Mouse (Mus musculus): Measurements from ENCODE around the gene Rhbdf1.
A peak's percentile ranks its signal among the peaks of the same experiment; 100 is the strongest.

Rhbdf1 gene

DNA sequence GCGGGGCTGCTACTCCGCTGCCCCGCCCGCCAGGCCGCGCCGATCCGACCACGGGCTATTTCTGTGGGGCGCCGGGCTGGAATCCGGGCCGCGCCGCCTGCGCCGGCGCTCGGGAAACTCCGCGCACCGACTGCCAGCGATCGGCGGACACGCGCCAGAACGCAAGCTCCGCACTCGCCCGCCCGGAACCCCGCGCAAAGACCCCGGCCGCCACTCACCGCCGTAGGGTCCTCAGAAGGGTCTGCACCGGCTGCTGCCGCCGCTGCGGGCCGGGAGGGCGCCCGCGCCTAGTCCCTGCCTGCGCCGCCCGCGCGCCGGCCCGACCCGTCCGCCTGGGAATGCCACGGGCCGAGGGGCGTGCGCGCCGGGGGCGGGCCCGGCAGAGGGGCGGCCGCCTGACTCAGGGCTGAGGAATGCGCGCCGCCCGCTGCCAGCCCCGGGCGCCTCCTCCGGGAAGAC lies at the start of gene Rhbdf1:
TSS of gene Rhbdf1 (minus strand) at position 350 of the 459 bp plus-strand sequence.
- peak in 1 of 2 experiments; percentile 34 for DNase-seq (ENCODE audit: low spot score in 2 of 2)

DNA sequence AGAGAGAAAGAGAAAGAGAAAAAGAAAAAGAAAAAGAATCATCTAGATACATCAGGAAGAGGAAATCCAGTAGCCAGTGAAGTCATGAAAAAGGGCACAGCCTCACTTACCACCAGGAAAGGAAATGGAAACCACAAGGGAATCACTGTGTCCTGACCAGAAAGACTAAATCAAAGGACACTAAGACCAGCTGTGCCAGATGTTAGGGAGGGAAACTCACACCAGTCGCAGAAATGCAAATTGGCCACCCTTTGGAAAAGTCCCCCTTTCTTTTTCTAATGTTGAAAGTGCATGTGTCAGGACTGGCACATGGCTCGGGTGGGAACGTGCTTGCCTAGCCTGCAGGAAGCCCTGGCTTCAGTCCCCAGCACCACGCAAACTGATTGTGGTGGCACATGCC lies 49.1 kb upstream of the Rhbdf1 start:
- no peak for DNase-seq (ENCODE audit: low spot score in 2 of 2)

DNA sequence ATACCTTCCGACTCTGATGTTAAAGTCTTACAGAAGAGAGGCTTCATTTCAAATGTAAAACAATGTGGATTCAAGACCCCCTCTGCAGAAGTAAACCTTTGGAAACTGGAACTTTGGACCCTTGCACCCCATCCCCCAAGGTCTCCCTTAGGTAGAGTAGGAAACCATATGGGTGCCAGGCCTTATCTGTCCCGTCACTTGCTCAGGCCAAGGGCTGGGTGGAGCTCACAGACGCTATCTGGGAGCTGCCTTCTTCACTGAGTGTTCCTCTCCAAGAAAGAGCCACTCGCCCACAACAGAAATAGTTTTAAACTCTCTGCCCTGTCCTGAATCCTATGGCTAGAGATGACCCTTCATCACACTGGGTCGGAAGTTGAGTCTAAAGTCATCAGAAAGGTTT lies 46.9 kb upstream of the Rhbdf1 start:
- DNase-seq (ENCODE audit: low spot score in 2 of 2): peak in 1 of 2 experiments; percentile 81

DNA sequence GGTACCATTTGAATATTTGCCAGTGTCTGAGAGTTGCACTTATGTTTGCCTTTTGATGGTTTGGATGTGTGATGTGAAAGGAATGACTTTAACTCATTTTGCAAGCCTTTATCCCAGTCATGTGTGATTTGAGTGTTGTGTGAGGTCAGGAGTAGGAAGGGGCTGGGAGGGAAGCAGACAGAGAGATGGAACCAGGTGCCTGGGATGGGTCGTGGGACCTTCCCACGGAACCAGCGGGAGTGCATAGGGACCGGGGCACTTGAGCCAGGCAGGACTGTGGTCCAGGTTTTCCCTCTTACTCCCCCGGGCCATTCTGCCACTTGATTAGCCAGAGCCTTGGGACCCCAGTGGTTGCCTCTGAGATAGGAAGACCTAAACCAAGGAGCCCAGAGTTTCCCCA lies 45.9 kb upstream of the Rhbdf1 start:
- peak in 1 of 2 experiments; percentile 49 for DNase-seq (ENCODE audit: low spot score in 2 of 2)

- peak; percentile 96 to 97 for DNase-seq (ENCODE audit: low spot score in 2 of 2)
These were observed 45.2 kb upstream of the Rhbdf1 start, which contains the start of gene Nprl3 for GRCm38 (mm10) chr11:32267188-32267884. TSS of gene Nprl3 (minus strand) at chr11:32267707.

GRCm38 (mm10) chr11:32266776-32267175 lies 44.7 kb upstream of the Rhbdf1 start:
- no peak for DNase-seq (ENCODE audit: low spot score in 2 of 2)

DNA sequence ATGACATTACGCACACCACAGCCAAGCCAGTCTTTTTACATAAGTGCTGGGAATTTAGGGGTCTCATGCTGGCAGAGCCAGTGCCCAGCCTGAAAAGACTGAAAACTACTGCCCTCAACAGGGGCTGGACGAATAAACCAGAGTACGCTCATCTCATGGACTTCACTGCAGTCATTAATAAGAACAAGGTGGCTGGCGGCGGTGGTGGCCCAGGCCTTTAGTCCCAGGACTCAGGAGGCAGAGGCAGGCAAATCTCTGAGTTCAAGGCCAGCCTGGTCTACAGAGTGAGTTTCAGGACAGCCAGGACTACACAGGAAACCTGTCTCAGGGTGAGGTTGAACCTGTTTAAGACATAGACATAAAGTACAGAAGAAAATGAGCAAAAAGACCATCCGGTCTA lies 44.1 kb upstream of the Rhbdf1 start:
- peak in 1 of 2 experiments; percentile 46 for DNase-seq (ENCODE audit: low spot score in 2 of 2)

- DNase-seq (ENCODE audit: low spot score in 2 of 2): peak in 1 of 2 experiments; percentile 58
These were observed 43.1 kb upstream of the Rhbdf1 start for GRCm38 (mm10) chr11:32265117-32265738.

DNA sequence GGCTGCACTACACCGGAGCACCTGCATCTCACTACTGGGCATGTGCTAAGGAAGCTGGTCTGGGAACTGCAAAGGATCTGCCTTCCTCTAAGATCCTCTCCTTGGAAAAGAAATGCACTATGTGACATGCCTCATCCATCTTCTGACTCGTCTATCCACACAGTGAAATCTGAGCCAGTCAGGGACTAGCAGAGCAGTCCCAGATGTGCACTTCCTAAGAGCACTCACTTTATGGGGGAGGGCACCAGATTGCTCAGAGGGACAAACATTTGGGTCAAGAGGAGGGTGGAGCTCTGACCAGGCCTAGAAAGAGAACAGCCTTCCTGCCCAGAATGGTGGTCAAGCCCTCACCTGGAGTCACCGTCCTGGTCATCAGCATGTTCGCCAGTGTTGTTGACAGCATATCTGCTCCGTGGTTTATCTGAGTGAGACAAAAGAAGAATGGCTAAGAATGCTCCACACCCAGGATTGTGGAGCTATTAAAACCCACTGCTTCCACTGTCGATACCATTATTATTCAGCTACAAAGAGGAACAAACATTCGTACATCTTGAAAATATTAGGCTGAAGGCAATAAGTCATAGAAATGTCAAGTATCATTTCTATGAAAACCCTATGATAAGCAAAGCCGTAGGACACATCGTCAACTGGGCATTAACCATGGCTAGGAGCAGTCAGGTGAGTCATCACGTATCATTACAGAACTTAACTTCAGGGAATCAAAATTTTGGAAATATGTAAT lies 40.7 kb upstream of the Rhbdf1 start:
- DNase-seq (ENCODE audit: low spot score in 2 of 2): no peak

- peak in 1 of 2 experiments; percentile 61 for DNase-seq (ENCODE audit: low spot score in 2 of 2)
These were observed 34.5 kb upstream of the Rhbdf1 start for GRCm38 (mm10) chr11:32256566-32256965.

DNA sequence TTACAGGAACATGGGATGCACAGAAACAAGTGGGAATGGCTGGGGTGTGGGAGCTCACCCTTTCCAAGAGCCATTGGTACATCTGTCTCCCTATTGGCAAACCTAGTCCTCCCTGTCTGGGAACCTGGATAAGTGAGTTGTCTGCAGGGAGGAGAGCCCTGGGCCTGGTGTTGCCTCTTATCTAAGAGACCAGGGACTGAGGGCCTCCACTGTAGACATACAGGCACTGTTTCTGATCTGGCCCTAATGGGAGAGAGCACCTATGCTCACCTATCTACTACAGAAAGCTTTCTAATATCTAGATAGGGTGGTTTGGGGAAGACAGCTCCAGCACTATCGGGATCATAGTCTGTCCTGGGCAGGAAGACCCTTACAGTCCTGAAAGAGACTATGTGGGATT lies 34.0 kb upstream of the Rhbdf1 start:
- peak; percentile 70 to 73 for DNase-seq (ENCODE audit: low spot score in 2 of 2)

DNA sequence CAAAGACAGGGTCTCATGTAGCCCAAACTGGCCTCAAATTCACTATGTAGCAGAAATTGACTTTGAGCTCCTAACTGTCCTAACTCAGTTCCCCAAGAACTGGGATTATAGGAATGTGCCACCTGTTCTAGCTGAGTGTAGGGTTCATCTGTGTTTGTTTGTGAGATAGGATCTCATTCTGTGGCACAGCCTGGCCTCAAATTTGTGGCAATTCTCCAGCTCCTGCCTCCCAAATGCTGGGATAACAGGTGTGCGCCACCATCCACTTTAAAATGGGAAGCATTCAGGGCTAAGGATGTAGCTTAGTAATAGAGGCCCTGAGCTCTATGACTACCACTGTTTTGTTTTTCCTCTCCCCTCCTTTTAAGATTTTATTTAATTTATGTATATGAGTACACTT lies 31.0 kb upstream of the Rhbdf1 start:
- DNase-seq (ENCODE audit: low spot score in 2 of 2): no peak

DNA sequence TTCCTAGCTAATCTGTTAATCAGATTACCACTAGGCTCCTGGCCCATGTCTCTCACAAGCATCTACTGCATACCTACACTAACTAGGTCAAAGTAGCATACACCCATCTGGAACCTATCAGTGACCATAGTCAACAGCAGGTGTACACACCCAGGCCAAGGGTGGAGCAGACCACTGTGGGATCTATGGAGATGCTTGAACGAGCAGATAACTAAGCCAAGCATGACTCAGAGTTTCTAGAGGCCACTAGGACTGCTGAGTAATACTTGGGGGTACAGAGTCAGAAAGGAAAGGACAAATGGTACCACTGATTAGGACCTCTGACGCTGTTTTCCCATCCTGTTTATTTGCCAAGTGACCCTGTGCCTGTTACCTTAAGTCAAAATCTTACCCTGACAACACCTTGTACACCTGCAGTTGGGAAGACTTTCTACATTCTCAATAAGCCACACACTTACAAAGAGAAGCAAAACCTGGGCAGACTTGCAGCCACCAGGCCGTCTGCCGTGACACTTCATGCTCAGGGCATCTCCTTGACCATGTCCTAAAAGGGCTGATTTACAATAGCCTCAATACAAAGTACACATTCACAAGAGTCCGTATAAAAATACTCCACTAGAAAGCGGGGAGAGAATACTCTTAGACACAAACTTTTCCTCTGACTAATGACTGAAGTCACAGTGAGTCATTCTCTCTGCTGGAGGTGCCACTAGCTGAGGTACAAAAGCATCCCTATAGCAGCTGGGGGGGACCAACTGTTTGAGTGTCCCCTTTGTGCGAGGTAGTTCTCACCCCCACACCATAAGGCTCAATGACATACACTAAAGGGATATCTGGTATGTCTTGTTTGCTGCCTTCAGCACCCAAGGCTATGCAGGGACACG lies 29.0 kb upstream of the Rhbdf1 start:
- peak in 1 of 2 experiments; percentile 75 for DNase-seq (ENCODE audit: low spot score in 2 of 2)

DNA sequence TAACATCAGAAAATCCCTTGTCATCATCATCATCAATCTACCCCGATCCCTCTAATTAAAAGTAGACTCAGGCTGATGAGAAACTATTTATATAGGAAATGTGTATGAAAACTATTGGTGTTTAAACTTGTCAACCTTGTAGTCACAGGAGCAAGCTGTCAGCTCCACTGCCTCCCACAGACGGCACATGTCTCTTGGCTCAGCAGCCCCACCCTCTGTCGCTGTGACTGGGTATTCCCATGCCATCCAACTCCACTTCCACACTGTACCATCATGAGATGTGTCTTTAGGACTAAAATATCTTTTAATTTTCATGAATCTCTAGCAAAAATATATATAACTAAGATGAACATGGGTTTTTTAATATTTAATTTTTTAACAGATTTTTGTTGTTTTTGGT lies 26.2 kb upstream of the Rhbdf1 start:
- DNase-seq (ENCODE audit: low spot score in 2 of 2): no peak

GRCm38 (mm10) chr11:32247068-32247467 lies 25.0 kb upstream of the Rhbdf1 start:
- DNase-seq (ENCODE audit: low spot score in 2 of 2): peak; percentile 65 to 77

- DNase-seq (ENCODE audit: low spot score in 2 of 2): peak; percentile 72 to 87
These were observed 23.5 kb upstream of the Rhbdf1 start for GRCm38 (mm10) chr11:32245614-32246013.

GRCm38 (mm10) chr11:32244617-32245016 lies 22.5 kb upstream of the Rhbdf1 start:
- DNase-seq (ENCODE audit: low spot score in 2 of 2): no peak

DNA sequence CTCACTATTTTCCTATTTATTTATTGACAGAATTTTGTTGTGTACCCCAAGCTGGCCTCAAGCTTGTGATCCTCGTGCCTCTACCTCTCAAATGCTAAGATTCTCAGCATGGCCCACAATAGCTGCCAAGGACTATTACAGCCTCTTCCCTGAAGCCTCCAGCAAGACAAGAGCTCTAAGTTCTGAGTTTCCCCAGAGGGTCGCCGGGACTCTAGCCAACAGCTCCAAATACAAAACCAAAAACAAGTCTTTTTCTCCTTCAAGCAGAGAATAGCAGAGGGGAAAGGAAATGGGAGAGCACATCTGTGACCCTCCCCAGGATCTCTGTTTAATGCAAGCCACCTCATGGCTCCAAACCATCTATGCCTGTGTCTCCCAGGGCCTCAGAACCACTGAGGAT lies 22.0 kb upstream of the Rhbdf1 start:
- peak in 1 of 2 experiments; percentile 27 for DNase-seq (ENCODE audit: low spot score in 2 of 2)

DNA sequence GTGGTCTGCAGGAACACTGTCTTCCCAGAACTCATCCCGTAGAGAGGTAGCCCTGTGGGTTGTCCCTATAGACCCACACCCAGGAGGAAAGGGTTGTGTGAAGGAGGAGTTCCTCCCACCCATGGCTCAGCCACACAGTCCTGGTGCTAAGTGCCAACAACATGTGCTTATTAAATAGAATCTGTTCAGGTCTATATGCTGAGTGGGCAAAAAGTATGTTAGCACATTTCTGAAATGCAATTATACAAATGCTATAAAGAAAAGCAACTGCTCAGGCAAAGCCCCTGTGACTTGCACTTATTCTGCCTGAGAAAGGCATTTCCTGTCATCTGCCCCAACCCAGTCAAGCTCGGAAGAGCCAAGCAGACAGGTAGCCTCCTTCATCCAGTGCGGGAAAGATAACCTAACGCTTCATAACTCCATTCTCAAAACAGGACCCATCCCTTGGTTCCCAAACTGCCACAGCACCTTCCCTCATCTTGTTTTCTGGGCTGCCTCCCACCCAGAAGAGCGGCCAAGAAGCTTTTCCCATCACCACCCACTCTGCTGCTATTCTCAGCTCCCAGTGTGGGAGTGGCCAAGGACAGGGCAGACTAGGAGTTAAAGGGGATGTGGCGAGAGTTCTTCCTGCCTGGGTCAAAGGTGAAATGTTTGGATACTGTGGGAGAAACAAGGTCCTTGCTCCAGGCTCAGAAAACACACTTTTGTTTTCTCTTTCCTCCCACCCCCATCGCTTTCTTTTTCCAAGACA lies 21.3 kb upstream of the Rhbdf1 start:
- DNase-seq (ENCODE audit: low spot score in 2 of 2): no peak

DNA sequence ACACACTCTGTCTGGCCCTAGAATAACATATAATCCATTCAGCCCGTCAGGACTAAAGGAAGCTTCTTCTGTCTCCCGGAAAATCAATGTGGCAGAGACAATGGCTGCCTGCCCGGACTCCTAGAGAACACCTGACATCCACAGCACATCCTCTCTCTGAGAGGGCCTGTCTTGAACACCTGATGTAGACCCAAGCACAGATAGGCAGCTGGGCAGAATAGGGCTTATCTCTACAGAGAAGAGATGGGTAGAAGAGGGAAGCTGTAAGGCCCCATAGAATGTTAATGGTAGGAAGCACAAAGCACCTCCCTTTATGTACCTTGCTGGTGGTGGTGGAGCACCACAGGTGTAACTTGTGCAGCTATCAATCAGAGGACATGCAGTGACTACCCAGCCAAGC lies 20.1 kb upstream of the Rhbdf1 start:
- DNase-seq (ENCODE audit: low spot score in 2 of 2): no peak

DNA sequence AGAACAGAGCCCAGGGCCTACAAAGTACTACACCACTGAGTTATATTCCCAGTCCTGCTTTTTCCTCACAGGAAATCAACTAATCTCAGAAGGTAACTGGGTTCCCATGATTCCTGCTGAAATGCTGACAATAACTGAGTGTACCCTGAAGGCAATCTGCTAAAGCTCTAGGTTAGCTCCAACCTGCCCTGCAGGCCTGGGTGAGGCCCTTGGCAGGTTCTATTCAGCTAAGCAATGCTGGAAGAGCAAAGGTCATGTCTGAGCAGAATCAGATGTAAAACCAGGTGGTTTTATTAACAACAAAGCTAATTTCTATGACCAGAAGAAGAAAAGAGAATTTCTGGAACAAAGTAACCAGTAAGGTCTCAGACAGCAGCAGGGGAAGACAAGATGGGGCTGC lies 19.3 kb upstream of the Rhbdf1 start:
- DNase-seq (ENCODE audit: low spot score in 2 of 2): no peak
